Mouse (Mus musculus): Measurements from ENCODE around the gene Vil1.

Gene Vil1

DNA sequence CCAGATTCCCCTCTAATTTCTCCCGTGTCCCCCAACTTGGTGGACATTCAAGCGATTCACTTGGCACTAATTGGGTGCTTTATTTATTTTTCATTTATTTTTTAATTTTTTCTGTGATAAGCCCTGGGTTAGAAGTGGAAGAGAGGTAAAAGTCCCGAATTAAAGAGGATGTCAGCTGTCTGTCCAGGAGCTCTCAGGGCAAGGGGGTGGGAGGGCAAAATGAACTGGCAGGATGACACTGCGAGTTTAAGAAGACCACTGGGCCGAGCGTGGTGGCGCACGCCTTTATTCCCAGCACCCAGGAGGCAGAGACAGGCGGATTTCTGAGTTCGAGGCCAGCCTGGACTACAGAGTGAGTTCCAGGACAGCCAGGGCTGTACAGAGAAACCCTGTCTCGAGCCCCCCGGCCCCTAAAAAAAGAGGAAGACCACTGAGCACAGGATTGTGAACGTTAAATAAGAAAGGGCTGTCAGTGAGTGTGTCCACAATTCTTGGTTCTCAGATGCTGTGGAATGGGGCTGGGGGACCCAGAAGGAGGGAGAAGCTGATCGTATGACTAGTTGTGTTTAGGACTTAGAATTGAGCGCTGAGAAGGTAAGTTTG lies 21.7 kb upstream of the Vil1 start:
- DNase-seq: no peak

DNA sequence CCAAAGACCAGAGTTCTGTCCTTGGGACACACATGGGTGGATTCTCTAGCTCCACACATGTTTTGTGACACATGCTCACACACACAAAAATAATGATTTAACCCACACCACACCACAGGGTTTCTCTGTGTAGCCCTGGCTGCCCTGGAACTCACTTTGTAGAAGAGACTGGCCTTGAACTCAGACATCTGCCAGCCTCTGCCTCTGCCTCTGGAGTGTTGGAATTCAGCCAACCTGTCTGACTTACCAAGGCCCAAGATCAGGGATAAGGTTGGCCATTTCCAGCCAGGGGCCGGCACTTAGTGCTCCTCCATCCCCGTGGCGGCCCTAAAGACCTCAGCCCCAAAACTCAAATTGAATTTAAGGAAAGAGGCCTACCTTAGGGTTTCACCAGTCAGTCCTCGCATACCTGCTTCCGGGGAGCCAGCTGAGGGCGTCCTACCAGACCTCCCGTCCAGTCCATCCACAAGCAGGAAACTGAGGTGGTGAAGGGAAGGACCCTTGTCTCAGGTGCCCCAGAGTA lies 20.7 kb upstream of the Vil1 start:
- no peak for DNase-seq

DNA sequence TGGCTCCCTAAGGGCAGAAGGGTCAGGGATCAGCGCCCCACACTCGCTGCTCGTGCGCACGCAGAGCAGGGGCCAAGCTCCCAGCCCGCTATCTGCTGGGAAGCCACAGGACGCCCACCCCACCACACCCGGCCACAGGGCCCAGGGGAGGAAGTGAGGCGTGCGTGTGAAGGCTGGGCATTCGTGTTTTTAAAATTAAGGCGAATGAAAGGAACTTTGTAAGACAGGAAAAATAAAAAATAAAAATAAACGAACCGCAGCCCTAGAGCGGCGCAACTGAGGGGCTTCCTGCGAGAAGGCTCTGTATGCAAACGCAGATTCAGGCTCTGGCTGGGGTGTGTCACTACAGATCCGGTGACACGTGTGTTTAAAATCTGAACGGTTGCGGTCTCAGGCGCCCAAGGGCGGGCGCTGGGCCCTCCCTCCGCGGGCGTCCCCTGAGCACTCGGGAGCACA lies 19.3 kb upstream of the Vil1 start:
- peak in 1 of 2 experiments; percentile 44 for DNase-seq

DNA sequence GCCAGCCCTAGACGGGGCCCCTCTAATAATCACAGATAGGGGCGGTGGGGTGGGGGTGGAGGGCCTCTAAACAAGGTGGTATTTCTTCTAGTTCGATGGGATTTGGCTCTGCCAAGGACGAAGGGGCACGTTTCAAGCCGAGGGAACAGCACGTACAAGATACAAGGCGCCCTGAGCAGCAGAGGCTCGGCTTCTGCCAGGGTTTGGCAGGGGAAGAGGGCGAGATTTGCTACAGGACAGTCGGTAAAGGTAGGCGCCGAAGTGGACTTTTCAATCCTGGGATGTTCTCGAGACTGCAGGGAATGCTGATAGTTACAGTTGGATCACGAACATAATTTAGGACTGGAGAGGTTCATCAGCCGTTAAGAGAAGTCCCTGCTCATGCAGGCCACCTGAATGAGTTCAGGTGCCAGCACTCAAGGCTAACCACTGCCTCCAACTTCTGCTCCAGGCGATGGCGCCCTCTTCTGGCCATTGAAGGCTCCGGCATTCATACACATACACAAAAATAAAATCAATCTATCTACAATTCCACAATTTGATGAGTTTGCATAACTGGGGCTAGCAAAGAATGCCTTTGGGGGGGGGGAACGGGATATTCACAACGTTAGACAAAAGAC lies 18.8 kb upstream of the Vil1 start:
- DNase-seq: peak; percentile 59 to 84

DNA sequence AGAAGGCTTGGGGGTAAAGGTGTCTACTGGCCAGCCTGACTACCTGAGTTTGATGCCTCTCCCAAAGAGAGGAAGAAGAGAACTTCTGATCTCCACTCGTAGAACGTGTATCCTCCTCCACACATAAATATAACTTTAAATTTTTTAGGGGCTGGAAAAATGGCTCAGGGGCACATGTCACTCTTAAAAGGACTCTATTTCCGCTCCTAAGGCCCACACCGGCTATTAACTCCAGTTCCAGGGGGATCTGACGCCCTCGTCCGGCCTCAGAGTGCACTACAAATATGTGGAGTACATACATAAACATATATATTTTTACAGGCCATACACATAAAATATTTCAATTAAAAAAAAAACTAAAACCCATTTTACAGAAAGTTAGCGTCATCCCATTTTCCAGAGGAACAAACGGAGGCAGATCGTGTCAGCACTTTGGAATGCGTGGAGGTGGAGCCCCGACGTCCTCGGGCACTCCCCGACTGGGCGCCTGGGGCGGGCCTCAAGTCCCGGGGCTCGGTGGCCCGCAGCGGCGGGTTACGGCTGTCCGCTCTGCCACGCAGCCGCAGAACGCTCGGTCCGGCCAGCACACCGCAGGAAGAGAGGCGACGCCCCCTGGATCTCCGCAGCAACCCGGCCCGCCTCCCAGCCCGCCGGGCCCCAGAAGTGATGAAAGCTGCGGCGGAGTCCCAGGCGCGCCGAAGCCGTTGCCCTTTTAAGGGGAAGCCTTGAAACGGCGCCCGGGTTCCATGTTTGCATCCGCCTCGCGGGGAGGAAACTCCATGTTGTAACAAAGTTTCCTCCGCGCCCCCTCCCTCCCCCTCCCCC lies 18.0 kb upstream of the Vil1 start, which contains the start of gene Ctdsp1:
TSS of gene Ctdsp1 (plus strand) at position 586 of the 825 bp plus-strand sequence.
- DNase-seq: peak; percentile 98 to 99

GRCm38 (mm10) chr1:74391844-74392441 lies 17.2 kb upstream of the Vil1 start:
- DNase-seq: peak; percentile 84 to 91

- peak; percentile 84 to 87 for DNase-seq
Measured at GRCm38 (mm10) chr1:74392446-74392994, 16.7 kb upstream of the Vil1 start.

GRCm38 (mm10) chr1:74393010-74393409 lies 16.2 kb upstream of the Vil1 start:
- DNase-seq: peak in 1 of 2 experiments; percentile 27

- no peak for DNase-seq
Measured at GRCm38 (mm10) chr1:74393697-74394096, 15.5 kb upstream of the Vil1 start.

- DNase-seq: no peak
Measured at GRCm38 (mm10) chr1:74394311-74394710, 14.9 kb upstream of the Vil1 start.

- DNase-seq: no peak
Measured at GRCm38 (mm10) chr1:74394858-74395257, 14.3 kb upstream of the Vil1 start.

GRCm38 (mm10) chr1:74395290-74395689 lies 13.9 kb upstream of the Vil1 start:
- DNase-seq: no peak

DNA sequence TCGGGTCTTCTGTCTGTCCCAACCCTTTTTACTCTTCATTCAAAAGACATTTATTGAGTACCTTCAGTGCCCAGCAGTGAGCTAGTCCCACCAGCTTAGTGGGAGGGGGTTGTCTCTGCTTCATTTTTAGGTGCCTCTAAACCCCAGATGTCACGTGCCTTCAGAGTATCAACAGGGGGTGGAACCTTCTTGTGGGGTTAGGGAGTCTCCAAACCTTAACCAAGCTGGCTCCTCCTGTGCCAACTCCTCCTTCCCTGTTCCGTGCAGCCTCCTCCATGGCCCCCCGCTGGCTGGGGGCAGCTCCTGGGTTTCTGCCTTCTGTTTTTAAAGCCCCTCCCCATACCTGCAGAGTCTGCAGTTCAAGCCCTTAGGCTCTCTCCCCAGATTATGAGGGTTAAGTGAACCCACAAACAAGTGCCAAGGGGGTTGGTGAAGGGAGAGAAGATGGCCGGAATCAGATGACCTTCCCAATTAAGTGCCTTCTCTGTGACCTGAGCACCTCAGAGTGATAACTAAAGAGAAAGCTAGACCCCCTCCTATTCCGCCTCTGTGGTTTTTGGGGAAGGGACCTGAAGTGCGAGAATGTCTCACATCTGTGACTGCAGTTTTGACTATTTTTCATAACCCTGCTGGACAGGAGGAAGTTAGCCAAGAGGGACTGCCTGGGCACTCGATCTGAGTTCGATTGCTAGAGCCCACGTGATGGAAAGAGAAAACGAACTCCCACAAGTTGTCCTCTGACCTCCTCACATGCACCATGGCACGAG lies 12.5 kb upstream of the Vil1 start:
- peak in 1 of 2 experiments; percentile 43 for DNase-seq

GRCm38 (mm10) chr1:74397268-74397918 lies 11.8 kb upstream of the Vil1 start:
- peak; percentile 99 to 100 for DNase-seq

DNA sequence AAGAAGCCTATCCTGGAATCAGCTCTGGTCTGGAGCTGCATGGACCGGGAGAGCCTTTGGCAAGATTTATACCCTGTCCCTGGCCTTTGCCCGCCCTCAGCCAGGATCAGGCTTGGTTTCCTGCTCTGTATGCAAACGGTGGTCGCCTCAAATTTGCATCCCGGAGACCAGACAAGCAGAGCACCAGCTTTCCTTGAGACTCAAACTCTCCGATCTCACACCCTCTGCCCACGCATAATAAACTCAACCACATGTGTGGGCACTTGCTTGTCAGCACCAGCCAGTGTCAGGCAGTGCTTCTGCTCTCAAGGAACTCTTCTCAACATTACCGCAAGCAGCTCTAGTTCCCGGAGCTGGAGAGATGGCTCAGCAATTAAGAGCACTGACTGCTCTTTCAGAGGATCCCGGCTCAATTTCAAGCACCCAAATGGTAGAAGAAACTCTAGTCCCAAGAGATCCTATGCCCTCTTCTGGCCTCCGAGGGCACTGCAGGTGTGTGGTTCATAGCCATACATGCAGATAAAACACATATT lies 11.2 kb upstream of the Vil1 start:
- DNase-seq: peak; percentile 79 to 87

DNA sequence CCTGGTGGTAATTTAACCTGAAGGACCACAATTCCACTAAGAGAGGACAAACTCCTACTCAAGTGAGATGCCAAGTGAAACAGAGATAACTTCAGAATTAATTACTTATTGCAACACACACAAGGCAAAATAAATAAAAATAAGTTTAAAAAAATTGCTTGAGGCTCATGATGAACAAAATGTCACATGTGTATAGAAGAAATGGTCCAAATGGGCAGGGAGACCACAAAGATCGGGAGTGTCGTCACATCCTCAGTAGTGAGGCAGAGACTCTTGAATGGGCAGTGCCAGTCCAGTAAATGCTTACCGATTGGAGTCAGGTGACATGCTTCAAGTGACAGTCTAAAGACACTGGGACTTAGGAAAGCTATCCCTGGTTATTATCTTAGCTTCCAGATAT lies 8.6 kb upstream of the Vil1 start:
- no peak for DNase-seq

DNA sequence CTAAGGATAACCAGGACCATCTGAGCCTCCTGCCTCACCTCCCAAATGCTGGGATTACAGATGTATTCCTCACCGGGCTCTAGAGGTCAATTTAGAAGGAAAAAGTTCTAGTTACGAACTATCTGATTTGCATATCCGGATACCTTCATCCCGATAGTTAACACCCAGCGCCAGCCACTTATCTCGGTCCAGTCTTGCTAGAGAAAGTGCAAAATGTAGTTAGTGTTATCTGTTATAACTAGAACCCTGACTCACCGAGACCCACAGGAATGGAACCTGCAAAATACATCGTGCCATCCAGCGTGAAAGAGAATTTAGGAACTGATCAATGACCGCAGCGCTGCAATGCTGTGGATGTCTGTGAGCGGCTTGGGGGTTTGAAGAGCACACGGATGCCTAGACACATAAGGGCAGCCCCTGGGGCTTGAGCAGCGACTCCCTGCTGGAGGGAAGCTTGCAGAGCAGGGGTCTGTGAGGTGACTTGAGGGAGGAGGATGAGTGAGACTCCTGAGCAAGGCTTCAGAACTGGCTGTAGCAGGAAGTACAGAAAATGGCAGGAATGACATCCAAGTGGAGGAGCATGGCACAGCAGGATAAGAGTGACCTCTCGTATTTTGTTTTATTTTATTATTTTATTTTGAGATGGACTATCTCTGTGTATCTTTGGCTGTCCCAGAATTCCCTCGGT lies 8.0 kb upstream of the Vil1 start:
- no peak for DNase-seq

GRCm38 (mm10) chr1:74404206-74404605 lies 5.0 kb upstream of the Vil1 start:
- DNase-seq: no peak

- no peak for DNase-seq
Measured at GRCm38 (mm10) chr1:74411753-74412325, 2.7 kb downstream of the Vil1 start.

DNA sequence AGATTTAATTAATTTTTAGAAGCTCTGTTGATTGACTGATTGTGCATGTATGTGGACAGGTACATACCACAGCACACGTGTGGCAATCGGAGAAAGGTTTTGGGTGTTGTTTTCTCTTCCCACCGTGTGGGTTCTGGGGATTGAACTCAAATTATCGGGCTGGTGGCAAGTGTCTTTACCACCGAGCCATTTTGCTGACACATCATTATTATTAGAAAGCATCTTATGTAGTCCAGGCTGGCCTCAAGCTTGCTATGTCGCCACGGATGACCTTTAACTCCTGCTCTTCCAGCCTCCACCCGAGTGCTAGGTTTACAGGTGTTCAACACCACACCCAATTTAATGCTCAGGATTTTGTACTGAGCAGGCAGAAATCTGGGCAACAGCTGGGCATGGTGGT lies 3.5 kb downstream of the Vil1 start:
- DNase-seq: no peak
